Mouse (Mus musculus) left cerebral cortex, postnatal 36 days (tissue): ENCODE measurements around the gene Cdh15. TPM values are rescaled to one million over a fixed set of nuclear protein-coding genes. Genes with fewer than 3 reads are reported as not detected.
A peak's percentile ranks its signal among the peaks of the same experiment; 100 is the strongest.

Source experiments
- DNase-seq, 2 experiments: peaks; one replicate each; pipeline ENCODE4 v3.0.0; 2021 to 2022; ENCODE audit warnings: low spot score in 2 of 2, mixed read lengths in 1 of 2
- intact Hi-C: fragments of 180-260 bp; cut with DNase I; formaldehyde crosslinking; loops from one replicate; pipeline ENCODE4 v1.15.1; 2025
- total RNA-seq, 2 experiments: library from RNA; stranded (reverse); gene quantifications; 2 replicates each; pipeline ENCODE4 v1.2.3; 2021

Gene Cdh15
- total RNA-seq: under 1 TPM; 0.59 to 0.89 TPM

GRCm38 (mm10) chr8:122847829-122848561 lies at the start of gene Cdh15:
Gene Cdh15 (plus strand): TSS chr8:122847966.
- intact Hi-C loops: no loop called here
- DNase-seq: no peak

- intact Hi-C loops: no loop called here
- no peak for DNase-seq
Measured at GRCm38 (mm10) chr8:122803906-122804761, 43.6 kb upstream of the Cdh15 start.

DNA sequence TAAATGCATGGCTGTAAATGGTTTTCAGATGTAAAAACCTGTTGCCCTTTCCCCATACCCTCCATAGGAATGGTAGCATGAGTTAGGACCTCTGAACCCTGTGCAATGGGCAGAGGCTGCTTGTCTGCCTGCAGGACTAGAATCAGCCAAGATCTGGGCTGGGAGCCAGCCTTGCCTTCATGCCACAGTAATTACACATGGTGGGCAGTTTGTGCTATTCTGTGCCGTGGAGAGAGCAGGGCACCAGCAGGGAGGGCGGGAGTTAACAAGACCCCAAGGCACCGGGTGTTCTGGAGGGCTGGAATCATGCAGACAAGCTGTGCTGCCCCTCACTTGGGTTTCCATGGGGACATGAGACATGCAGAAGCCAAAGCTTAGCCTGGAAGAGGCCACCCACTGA lies 42.4 kb upstream of the Cdh15 start:
- intact Hi-C loops: no loop called here
- peak; percentile 12 to 23 for DNase-seq

DNA sequence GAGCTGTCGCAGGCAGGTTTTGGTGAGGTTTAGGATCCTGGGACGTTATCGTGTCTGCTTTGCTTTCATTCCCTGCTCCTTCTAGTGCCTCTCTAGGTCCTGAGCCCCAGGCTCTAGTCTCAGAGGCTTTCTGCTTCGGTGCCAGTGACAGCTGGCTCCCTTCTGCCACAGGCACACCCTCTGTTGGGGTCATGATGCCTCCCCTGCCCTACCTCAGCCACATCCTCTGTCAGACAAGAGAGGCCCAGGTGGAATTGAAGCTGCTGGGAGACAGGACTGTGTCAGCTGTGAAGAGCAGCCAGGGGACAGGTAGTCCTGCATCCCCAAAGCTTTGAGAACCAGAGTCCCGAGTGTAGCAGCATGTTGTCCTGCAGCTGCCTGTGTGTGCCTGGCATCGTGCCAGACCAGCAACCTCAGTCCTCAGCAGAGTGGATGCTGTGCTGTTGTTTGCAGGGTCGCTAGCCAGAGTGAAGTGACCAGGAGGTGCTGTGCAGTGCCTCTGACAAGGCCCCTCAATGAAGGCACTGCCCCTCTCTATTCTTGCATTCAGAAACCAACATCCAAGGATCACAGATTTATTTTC lies 40.7 kb upstream of the Cdh15 start:
- no peak for DNase-seq
- intact Hi-C loops: no loop called here

GRCm38 (mm10) chr8:122807907-122808306 lies 39.9 kb upstream of the Cdh15 start:
- intact Hi-C loops: no loop called here
- DNase-seq: no peak

DNA sequence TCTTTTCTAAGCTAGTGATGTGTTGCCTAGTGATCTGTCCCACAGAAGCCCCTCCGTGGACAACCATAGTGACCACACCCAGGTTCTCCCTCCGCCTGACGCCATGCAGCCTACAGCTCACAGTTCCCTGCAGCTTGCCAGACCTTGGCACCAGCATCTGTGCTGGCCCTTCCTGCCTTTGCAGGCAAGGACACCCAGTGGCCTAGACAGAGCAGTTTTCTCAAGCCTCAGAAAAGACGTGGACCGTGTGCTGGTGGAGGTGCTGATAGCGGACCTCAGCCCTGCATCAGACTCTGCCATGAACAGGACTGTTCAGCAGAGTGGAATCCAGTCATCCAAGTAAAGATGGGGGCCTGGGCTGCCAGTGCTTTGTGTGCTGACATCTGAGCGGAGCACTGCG lies 37.4 kb upstream of the Cdh15 start:
- intact Hi-C loops: no loop called here
- DNase-seq: no peak

DNA sequence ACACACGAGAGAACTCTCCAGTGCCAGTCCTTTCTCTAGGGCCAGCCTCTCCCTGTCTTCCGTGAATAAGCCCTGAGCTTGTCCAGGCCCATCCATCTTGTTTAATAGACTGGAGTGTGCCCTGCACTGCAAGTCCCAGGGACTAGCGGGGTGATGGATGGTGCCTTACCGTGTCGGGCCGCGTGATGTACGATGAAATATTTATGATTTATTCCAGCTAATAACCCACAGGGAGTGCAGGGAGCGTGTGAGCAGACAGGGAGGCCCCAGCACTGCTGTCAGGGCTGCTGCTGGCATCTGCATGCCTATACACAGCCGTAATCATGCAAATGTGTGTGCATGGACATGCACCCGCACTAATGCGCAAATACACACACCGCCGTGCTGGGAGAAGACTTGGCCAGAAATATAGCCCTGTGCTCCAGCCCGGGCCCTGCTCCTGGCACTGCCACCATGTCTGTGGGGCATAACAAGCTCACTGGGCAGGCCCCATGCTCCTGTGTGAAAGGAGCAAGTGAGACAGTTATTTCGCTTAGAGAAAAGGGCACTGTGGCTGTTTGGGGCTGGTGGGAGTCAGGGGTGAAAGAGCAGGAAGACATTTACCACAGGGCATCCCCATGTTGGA lies 35.8 kb upstream of the Cdh15 start:
- DNase-seq: no peak
- intact Hi-C loops: no loop called here

GRCm38 (mm10) chr8:122812610-122813250 lies 35.0 kb upstream of the Cdh15 start:
- DNase-seq: no peak
- intact Hi-C loops: no loop called here

- intact Hi-C loops: no loop called here
- DNase-seq: no peak
Measured at GRCm38 (mm10) chr8:122814608-122815007, 33.2 kb upstream of the Cdh15 start.

DNA sequence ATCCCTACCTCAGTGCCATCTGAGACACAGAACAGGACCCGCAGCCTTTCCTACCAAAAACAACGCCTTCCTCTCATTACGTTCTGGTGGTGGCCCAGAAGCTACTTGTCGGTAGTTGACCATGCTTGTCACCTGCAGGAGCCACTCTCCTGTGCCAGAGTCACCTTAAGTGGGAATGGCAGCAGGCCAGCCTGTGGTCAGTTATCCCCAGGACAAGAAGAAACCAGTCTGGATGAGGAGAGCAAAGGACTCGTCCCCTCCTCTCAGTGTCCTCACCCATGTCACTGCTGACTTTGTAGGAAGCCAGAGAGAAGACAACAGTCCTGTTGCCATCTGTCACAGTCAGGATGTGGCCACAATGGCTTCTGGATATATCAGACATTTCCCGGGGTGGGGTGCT lies 30.8 kb upstream of the Cdh15 start:
- intact Hi-C loops: no loop called here
- DNase-seq: no peak

DNA sequence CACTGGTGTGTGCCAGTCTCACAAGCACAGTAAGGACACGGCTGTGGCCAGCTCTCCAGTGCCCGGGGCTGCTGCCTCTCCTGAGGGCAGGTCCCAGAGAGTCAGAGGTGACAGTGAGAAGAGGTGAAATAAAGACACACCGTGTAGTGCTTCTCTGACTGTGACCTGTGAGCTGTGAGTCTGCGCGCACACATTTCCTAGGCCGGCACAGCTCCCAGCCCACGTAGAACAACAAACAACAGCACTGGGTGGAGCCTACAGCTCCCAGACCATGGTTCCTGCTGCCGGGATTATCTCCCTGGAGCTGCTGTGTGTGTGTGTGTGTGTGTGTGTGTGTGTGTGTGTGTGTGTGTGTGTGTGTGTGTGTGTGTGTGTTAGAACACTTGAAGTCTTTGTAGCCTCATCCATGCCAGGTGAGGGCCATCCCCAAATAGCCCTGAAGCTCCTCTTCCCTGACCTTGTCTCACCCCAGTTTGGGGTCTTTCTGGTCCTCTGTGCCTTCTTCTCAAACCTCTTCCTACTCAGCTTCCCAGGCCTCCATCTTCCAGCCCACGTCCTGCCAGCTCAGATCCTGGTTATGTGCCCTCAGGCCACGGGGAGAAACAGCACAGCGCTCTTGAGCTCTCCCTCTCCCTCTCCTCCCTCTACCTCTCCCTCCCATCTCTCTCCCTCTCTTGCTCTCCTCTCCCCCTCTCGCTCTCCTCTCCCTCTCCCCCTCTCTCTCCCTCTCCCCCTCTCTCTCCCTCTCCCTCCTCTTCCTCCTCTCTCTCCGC lies 29.9 kb upstream of the Cdh15 start:
- no peak for DNase-seq
- intact Hi-C loops: no loop called here

GRCm38 (mm10) chr8:122819776-122820175 lies 28.0 kb upstream of the Cdh15 start:
- intact Hi-C loops: no loop called here
- DNase-seq: no peak

DNA sequence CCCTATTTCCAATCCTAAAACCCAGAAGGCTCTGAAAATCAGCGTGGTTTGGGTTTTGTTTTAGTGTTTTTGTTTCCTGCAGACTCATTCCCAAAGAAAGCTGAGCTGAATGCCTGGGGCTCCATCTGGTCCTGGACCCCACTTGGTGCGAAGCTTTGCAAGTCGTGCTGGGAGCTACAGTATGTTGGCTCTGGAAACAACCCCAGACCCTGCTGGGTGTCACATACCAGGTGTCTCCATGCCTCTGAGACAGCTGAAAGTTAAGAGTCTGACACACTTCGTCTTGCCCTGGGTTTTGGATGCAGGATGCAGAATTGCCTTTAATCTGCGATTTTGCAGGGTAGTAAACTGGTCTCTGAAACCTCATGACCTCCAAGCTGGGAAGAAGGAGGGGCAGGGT lies 23.2 kb upstream of the Cdh15 start:
- no peak for DNase-seq
- intact Hi-C loops: no loop called here

DNA sequence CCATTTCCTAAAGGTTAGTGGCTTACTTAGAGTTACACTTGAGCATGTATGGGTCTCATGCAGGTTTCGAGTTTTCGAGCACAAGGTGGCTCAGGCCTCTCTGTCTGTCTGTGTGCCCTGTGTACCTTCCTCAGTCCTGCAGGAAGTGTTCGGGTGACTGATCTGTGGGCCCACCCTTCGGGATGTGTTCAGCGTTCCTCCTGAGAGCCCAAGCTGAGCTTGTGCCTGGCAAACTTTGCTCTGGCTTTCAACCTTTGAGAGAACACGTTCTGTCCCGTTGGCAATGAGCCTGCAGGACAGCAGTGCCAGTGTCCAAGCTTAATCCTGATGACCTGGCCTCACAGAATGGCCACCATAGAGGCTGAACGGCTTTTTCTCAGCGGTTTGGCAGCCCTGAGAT lies 22.8 kb upstream of the Cdh15 start:
- intact Hi-C loops: no loop called here
- DNase-seq: no peak

GRCm38 (mm10) chr8:122825408-122825807 lies 22.4 kb upstream of the Cdh15 start:
- no peak for DNase-seq
- intact Hi-C loops: no loop called here

GRCm38 (mm10) chr8:122829396-122829795 lies 18.4 kb upstream of the Cdh15 start:
- DNase-seq: no peak
- intact Hi-C loops: no loop called here

GRCm38 (mm10) chr8:122830349-122831061 lies 17.3 kb upstream of the Cdh15 start:
- DNase-seq: peak; percentile 88
- intact Hi-C loops: loop anchor here (1.0 to 10.0 kb wide), 4 partner anchors 152 to 364 kb away; no protein-coding TSS in a partner anchor

DNA sequence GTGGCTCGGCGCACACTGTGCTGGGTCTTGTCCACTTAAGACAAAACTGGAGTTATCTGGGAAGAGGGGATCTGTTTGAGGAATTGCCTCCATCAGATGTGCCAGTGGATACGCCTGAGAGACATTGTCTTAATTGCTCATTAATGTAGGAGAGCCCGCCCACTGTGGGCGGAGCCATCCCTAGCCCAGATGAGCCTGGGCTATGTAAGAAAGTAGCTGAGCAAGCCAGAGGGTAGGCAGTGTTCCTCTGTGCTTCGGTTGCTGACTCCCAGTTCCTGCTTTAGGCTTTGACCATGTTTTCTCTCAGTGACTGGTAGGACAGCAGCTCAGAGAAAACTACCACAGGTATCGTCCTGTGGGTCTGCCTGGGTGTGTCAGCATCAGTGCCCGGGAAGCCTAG lies 13.3 kb upstream of the Cdh15 start:
- intact Hi-C loops: loop anchor here (10.0 kb wide), 1 partner anchor 360 kb away; no protein-coding TSS in a partner anchor
- no peak for DNase-seq
